Mouse (Mus musculus) megakaryocyte-erythroid progenitor cell, adult 5 weeks (primary cell): ENCODE results near the gene Olfr430. TPM values are rescaled to one million over a fixed set of nuclear protein-coding genes. Genes with fewer than 3 reads are reported as not detected.

Experiments
- polyA plus RNA-seq: library from polyadenylated mRNA; stranded (reverse); fragments of >175 nt; gene quantifications from 2 replicates; pipeline ENCODE4 v1.2.3, GENCODE M21; 2012

The Olfr430 gene
- not detected in 2 replicates for polyA plus RNA-seq

GRCm38 (mm10) chr1:174066305-174066704 is at the start of gene Olfr430:
Gene Olfr430 (plus strand): TSS chr1:174066605.

GRCm38 (mm10) chr1:174031698-174032097 is 34.7 kb upstream of the Olfr430 start, which contains the start of gene Ifi205:
Gene Ifi205 (minus strand): TSS chr1:174031810.

GRCm38 (mm10) chr1:174040523-174041177 is 25.8 kb upstream of the Olfr430 start, which contains the start of gene Olfr433:
Gene Olfr433 (plus strand): TSS chr1:174040705.

GRCm38 (mm10) chr1:174048893-174049292 is 17.5 kb upstream of the Olfr430 start, which contains the start of gene Olfr432:
Gene Olfr432 (plus strand): TSS chr1:174049205.

GRCm38 (mm10) chr1:174084031-174084430 is 17.6 kb downstream of the Olfr430 start, which contains the start of gene Olfr429:
Gene Olfr429 (plus strand): TSS chr1:174084331.

DNA sequence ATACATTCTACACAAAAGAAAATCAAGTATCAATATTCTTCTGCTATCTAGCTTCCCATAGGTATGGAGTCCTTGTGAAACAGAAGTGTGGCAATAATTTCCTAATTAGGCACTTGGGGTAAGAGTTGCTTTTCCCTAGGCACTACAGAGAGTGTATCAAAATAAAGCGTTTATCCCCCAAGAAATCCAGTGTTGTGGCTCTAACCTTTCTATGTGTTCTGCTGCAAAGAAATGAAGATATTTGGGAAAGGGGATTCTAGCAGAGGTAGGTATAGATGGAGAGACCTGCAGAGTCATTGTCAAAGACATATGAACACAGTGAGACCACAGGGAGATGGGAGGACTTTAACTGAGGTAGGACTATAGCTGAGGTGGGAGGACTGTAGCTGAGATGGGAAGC is 30.2 kb downstream of the Olfr430 start, which contains the start of gene Olfr427:
Gene Olfr427 (plus strand): TSS at position 301 of the 400 bp plus-strand sequence.

DNA sequence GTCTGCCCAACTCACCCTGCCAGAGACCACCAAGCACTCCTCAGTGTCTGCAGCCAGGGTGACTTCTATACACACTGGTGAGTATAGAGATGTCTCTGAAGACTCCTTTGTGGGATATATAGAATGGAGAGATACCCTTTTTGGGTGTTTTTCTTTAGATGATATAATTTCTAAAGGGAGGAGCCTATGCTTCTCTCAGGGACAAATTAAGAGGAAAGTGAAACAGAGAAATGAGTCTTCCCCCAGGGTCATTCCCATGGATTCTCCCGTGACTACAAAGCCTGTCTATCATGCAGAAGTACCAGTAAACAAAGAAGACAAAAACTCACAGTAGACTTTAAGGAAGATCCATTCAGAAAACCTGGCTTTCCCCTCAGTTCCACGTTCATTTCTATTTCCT is 54.7 kb downstream of the Olfr430 start, which contains the start of gene Olfr231:
Gene Olfr231 (minus strand): TSS at position 101 of the 400 bp plus-strand sequence.

Other genes starting within 250 kb of the Olfr430 start
- gene Ifi211, start 153.6 kb upstream of the Olfr430 start, polyA plus RNA-seq, result 1.6 and 3.6 TPM in 2 replicates
- gene Mndal, start 124.1 kb upstream of the Olfr430 start, polyA plus RNA-seq, result 22.6 and 23.7 TPM in 2 replicates
- 3.7 and 4.4 TPM in 2 replicates for gene Ifi203, start 123.9 kb upstream of the Olfr430 start, polyA plus RNA-seq
- not detected in 2 replicates for gene Ifi202b, start 83.9 kb upstream of the Olfr430 start, polyA plus RNA-seq
- gene Ifi205, start 34.8 kb upstream of the Olfr430 start, polyA plus RNA-seq, result 0.77 and 1.0 TPM in 2 replicates
- gene Olfr433, start 25.9 kb upstream of the Olfr430 start, polyA plus RNA-seq, result not detected in 2 replicates
- not detected in 2 replicates for gene Olfr432, start 17.4 kb upstream of the Olfr430 start, polyA plus RNA-seq
- gene Olfr429, start 17.7 kb downstream of the Olfr430 start, polyA plus RNA-seq, result not detected in 2 replicates
- gene Olfr427, start 30.3 kb downstream of the Olfr430 start, polyA plus RNA-seq, result 0.10 TPM in 1 of 2 replicates, not detected in the other
- gene Olfr231, start 54.6 kb downstream of the Olfr430 start, polyA plus RNA-seq, result 0.02 TPM in 1 of 2 replicates, not detected in the other
- not detected in 2 replicates for gene Olfr424, start 64.9 kb downstream of the Olfr430 start, polyA plus RNA-seq
- gene Olfr420, start 89.0 kb downstream of the Olfr430 start, polyA plus RNA-seq, result not detected in 2 replicates
- gene Spta1, start 106.2 kb downstream of the Olfr430 start, polyA plus RNA-seq, result 0.28 and 0.40 TPM in 2 replicates
- gene Olfr419, start 185.5 kb downstream of the Olfr430 start, polyA plus RNA-seq, result not detected in 2 replicates